7 mouse cellular contexts compared by ENCODE assay signal in the genomic region with DNA sequence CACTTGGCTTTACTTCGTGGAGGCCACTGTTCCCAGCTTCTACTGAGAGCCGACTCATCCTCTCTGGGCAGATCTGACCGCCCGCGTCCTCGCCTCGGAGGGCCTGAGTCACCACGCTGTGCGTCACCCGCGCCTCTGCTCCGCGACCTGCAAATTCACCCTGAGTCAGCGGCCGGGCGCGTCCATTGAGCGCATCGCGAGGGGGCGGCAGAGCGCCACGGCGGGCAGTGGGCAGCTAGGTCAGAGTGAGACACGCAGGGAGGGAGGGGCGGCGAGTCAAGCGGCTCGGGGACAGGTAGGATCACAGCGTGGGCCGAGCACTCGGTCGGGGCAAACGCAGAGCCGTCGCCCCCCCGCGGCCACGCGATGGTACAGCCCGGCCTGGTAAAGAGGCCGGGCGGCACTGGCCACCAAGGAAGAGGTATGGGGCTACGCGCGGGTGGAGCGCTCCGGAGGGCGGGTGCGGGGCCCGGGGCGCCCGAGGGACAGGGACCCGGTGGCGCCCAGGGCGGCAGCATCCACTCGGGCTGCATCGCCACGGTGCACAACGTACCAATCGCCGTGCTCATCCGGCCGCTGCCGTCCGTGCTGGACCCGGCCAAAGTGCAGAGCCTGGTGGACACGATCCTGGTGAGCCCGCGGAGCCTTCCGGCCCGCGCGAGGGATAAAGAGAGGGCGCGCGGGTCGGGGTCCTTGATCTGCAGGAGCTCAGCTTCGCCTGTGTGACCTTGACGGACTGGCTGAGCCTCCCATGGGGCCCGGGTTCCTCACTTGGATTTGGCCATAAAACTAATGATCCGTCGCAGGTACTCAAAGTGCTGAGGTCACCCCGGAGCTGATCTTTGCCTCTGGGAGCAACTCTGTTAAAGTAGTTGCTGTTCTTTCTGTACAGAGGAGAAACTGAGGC. TPM values are rescaled to one million over a fixed set of nuclear protein-coding genes. Genes with fewer than 3 reads are reported as not detected.
A peak's percentile ranks its signal among the peaks of the same experiment; 100 is the strongest.
DNase-seq lines count a peak whose midpoint lies in the region; ATAC-seq and TF ChIP-seq lines count a peak whose summit lies in the region.

A gene (plus strand): TSS at position 199 of the 907 bp plus-strand sequence.

- peak; percentile 95 for DNase-seq in adrenal gland, postnatal 25 days
- DNase-seq in embryonic facial prominence, embryonic 11.5 days (ENCODE audit: low spot score): peak; percentile 83
- DNase-seq in gonadal fat pad, adult 2 months (ENCODE audit: low read depth): peak; percentile 30
- peak; percentile 84 for DNase-seq in limb, embryonic 10.5 days (ENCODE audit: low spot score)
- DNase-seq in skeletal muscle tissue, adult 2 months (ENCODE audit: low read depth, low spot score): peak; percentile 90

- peak; percentile 86 for ATAC-seq in embryonic facial prominence, embryonic 11.5 days (replicated peaks; ENCODE audit: insufficient number of reproducible peaks, low FRiP score, low TSS enrichment, low read depth)
- peak; percentile 89 for ATAC-seq in intestine, postnatal 0 days
- peak; percentile 86 for ATAC-seq in midbrain, embryonic 12.5 days (ENCODE audit: low FRiP score, low read depth)

- under 1% methylated on average over 78 of the region's 84 CpGs for WGBS in embryonic facial prominence, embryonic 11.5 days
- under 1% methylated on average over 82 of the region's 84 CpGs for WGBS in intestine, postnatal 0 days
- WGBS in limb, embryonic 10.5 days: under 1% methylated on average over 81 of the region's 84 CpGs
- WGBS in midbrain, embryonic 12.5 days: under 1% methylated on average over 73 of the region's 84 CpGs

- peak within 1 kb of the TSS; percentile 81 for H3K9ac ChIP-seq in embryonic facial prominence, embryonic 11.5 days (replicated peaks; ENCODE audit: low read length)
- H3K9ac ChIP-seq in intestine, postnatal 0 days (ENCODE audit: low read depth, low read length): peak within 1 kb of the TSS; percentile 93
- peak within 1 kb of the TSS; percentile 77 for H3K9ac ChIP-seq in midbrain, embryonic 12.5 days (replicated peaks)

- H3K4me2 ChIP-seq in embryonic facial prominence, embryonic 11.5 days (ENCODE audit: low read depth, low read length): peak within 1 kb of the TSS; percentile 88
- H3K4me2 ChIP-seq in intestine, postnatal 0 days (replicated peaks; ENCODE audit: low read depth): peak within 1 kb of the TSS; percentile 78
- H3K4me2 ChIP-seq in midbrain, embryonic 12.5 days (replicated peaks): peak within 1 kb of the TSS; percentile 74

- H3K36me3 ChIP-seq in embryonic facial prominence, embryonic 11.5 days (replicated peaks; ENCODE audit: control insufficient read depth, insufficient read depth, low read depth, low read length): no peaks in the 10 kb centered on the region
- peaks cover 14% of the 10 kb centered on the region; the same call in 1 of the 2 replicates for H3K36me3 ChIP-seq in intestine, postnatal 0 days (ENCODE audit: control insufficient read depth, insufficient read depth)
- no peaks in the 10 kb centered on the region for H3K36me3 ChIP-seq in limb, embryonic 10.5 days
- H3K36me3 ChIP-seq in midbrain, embryonic 12.5 days: no peaks in the 10 kb centered on the region

- peak; percentile 81 for TF ChIP-seq CTCF in intestine, postnatal 0 days (IDR thresholded peaks at IDR 0.05; ENCODE audit: low read depth)

- H3K9me3 ChIP-seq in embryonic facial prominence, embryonic 11.5 days (replicated peaks; ENCODE audit: control insufficient read depth, low read length): no peaks in the 10 kb centered on the region
- no peaks in the 10 kb centered on the region for H3K9me3 ChIP-seq in intestine, postnatal 0 days (ENCODE audit: control insufficient read depth)
- H3K9me3 ChIP-seq in limb, embryonic 10.5 days (replicated peaks): no peaks in the 10 kb centered on the region
- no peaks in the 10 kb centered on the region for H3K9me3 ChIP-seq in midbrain, embryonic 12.5 days

- H3K27me3 ChIP-seq in embryonic facial prominence, embryonic 11.5 days (ENCODE audit: control insufficient read depth, insufficient read depth, low read length): no peaks in the 10 kb centered on the region
- 0 out of 2 replicates have a peak, but pooled peaks cover 3% of the 10 kb centered on the region for H3K27me3 ChIP-seq in intestine, postnatal 0 days (replicated peaks; ENCODE audit: control insufficient read depth, insufficient read depth, low read length)
- H3K27me3 ChIP-seq in limb, embryonic 10.5 days (ENCODE audit: low read depth, poor library complexity, severe bottlenecking): peaks cover 39% of the 10 kb centered on the region
- H3K27me3 ChIP-seq in midbrain, embryonic 12.5 days: peaks cover 23% of the 10 kb centered on the region; the same call in 1 of the 2 replicates

- H3K27ac ChIP-seq in embryonic facial prominence, embryonic 11.5 days (replicated peaks; ENCODE audit: low read depth, low read length): no peak within 1 kb of the TSS
- H3K27ac ChIP-seq in intestine, postnatal 0 days (ENCODE audit: low read depth, low read length): peak within 1 kb of the TSS; percentile 97
- peak within 1 kb of the TSS; percentile 95 for H3K27ac ChIP-seq in limb, embryonic 10.5 days
- peak within 1 kb of the TSS; percentile 58 for H3K27ac ChIP-seq in midbrain, embryonic 12.5 days (replicated peaks)

- no peaks in the 10 kb centered on the region for H3K4me1 ChIP-seq in embryonic facial prominence, embryonic 11.5 days (ENCODE audit: control insufficient read depth, insufficient read depth, low read length)
- H3K4me1 ChIP-seq in intestine, postnatal 0 days (replicated peaks; ENCODE audit: control insufficient read depth, insufficient read depth, low read length): peaks cover 3% of the 10 kb centered on the region
- peaks cover 15% of the 10 kb centered on the region for H3K4me1 ChIP-seq in limb, embryonic 10.5 days
- H3K4me1 ChIP-seq in midbrain, embryonic 12.5 days: peaks cover 22% of the 10 kb centered on the region

- H3K4me3 ChIP-seq in embryonic facial prominence, embryonic 11.5 days (ENCODE audit: low read depth, low read length): peak within 1 kb of the TSS; percentile 64
- peak within 1 kb of the TSS; percentile 72 for H3K4me3 ChIP-seq in intestine, postnatal 0 days (ENCODE audit: low read depth, low read length)
- peak within 1 kb of the TSS; percentile 72 for H3K4me3 ChIP-seq in limb, embryonic 10.5 days
- H3K4me3 ChIP-seq in midbrain, embryonic 12.5 days: peak within 1 kb of the TSS; percentile 70

RNA-seq across cellular contexts. Expression of the gene that starts here (rescaled TPM):
- total RNA-seq in adrenal gland, postnatal 25 days (2021): 131 and 337 TPM in 2 replicates
- polyA plus RNA-seq in embryonic facial prominence, embryonic 11.5 days (2014; fragmentation: Nextera tagmentation; extraction: Ambion mirVana): 10.0 and 10.6 TPM in 2 replicates
- polyA plus RNA-seq in gonadal fat pad, adult 2 months (2012; rRNA removed): 109 and 124 TPM in 2 replicates
- polyA plus RNA-seq in intestine, postnatal 0 days (2015; fragmentation: Nextera tagmentation; extraction: Ambion mirVana): 102 and 104 TPM in 2 replicates
- 8.0 and 9.6 TPM in 2 replicates for polyA plus RNA-seq in limb, embryonic 10.5 days (2016; fragmentation: Nextera tagmentation; extraction: Ambion mirVana)
- polyA plus RNA-seq in midbrain, embryonic 12.5 days (2016; fragmentation: Nextera tagmentation; extraction: Ambion mirVana): 14.3 and 15.2 TPM in 2 replicates

Comparison
In these comparisons a context has a peak if more than half of its experiments do, and no peak if none do; other contexts are left out.
1. DNase-seq: peak in every context shown above with its lines; median percentile 95 in adrenal gland, postnatal 25 days; 90 in skeletal muscle tissue, adult 2 months; 84 in limb, embryonic 10.5 days; 83 in embryonic facial prominence, embryonic 11.5 days; 30 in gonadal fat pad, adult 2 months.